Mouse (Mus musculus): ENCODE measurements around the gene Sorl1. TPM values are rescaled to one million over a fixed set of nuclear protein-coding genes. Genes with fewer than 3 reads are reported as not detected.

Sorl1 gene
- total and polyA plus RNA-seq, 3 experiments = 2.5 to 12.3 (median 6.3) TPM

DNA sequence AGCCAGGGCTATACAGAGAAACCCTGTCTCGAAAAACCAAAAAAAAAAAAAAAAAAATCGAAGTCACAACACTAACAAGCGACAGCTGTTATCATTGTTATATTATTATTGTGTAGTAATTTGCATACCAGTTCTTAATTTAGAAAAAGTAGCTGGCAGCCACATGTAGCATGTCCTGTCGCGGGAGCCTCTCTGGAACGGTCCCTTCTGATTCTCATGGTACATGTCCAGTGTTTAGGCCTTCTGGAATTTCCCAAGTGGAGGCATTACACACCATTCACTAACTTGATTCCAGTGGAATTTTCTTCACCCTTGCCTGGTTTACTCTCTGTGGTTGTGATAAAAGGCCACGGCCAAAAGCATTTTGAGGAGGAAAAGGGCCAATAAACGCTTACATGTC, 45.4 kb upstream of the Sorl1 start:
- H3K36me3 ChIP-seq (replicated peaks in 1 of 2; ENCODE audit: control insufficient read depth in 1 of 2, insufficient read depth in 1 of 2, low read length in 1 of 2) = no peaks in the 10 kb centered on the region
- no peaks in the 10 kb centered on the region for H3K4me1 ChIP-seq (ENCODE audit: control insufficient read depth in 1 of 2, insufficient read depth in 2 of 2)
- no peak overlapping the region for H3K4me2 ChIP-seq (ENCODE audit: insufficient read depth, low read depth, poor library complexity, severe bottlenecking)
- H3K27ac ChIP-seq (ENCODE audit: insufficient read depth, low read depth) = no peak overlapping the region
- H3K9ac ChIP-seq (ENCODE audit: insufficient read depth, low read depth) = no peak overlapping the region
- in situ Hi-C loops (cut with MboI; ENCODE audit: low pct_ligation_motif_present, low pct_unique_long_range_greater_than_20kb, low sequenced_read_pairs) (no loop called here), dilution Hi-C loops (cut with MboI; ENCODE audit: extremely low pct_ligation_motif_present, extremely low pct_unique_long_range_greater_than_20kb, low sequenced_read_pairs) (no loop called here)
- peaks cover 3% of the 10 kb centered on the region for H3K9me3 ChIP-seq (replicated peaks; ENCODE audit: low read length)
- DNase-seq (ENCODE audit: extremely low read depth) = no peak
- no peaks in the 10 kb centered on the region for H3K27me3 ChIP-seq (replicated peaks)
- H3K4me3 ChIP-seq (replicated peaks in 1 of 3; ENCODE audit: low read depth in 2 of 3, low read length in 2 of 3, poor library complexity in 1 of 3) = no peak overlapping the region
- H3K79me2 ChIP-seq (replicated peaks; ENCODE audit: control insufficient read depth, extremely low read depth, insufficient read depth, poor library complexity, severe bottlenecking) = no peaks in the 10 kb centered on the region
- TF ChIP-seq MAX (IDR thresholded peaks at IDR 0.05; ENCODE audit: low read length) (no peak), CHD2 (IDR thresholded peaks at IDR 0.05; ENCODE audit: low read length) (no peak), KAT2A (IDR thresholded peaks at IDR 0.05; ENCODE audit: insufficient replicate concordance, low read length) (no peak), ZC3H11A (IDR thresholded peaks at IDR 0.05; ENCODE audit: low read depth, low read length) (no peak), PAX5 (IDR thresholded peaks at IDR 0.05; ENCODE audit: low read length) (no peak), GABPA (IDR thresholded peaks at IDR 0.05; ENCODE audit: insufficient replicate concordance, low read depth, low read length) (no peak), ETS1 (conservative IDR thresholded peaks at IDR 0.05; ENCODE audit: low read depth, low read length) (no peak)

DNA sequence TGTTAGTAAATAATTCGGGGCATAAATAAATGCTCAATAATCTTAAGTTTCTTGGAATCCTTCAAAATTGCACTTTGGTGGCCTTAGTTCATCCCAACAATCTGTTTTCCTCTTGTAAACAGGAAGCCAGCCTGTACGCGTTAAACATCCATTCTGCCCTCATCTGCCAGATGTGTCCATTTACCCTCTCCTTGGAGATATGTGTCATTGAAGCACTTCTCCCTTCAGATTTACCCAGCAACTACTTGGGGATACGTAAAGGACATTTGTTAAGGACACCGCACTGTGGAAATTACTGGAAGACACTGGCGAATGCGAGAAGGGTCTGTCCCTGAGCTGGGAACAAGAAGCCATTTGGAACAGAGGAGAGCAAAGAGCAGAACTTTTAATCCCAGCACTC, 44.9 kb upstream of the Sorl1 start:
- H3K4me2 ChIP-seq (ENCODE audit: insufficient read depth, low read depth, poor library complexity, severe bottlenecking) = no peak overlapping the region
- peaks cover 3% of the 10 kb centered on the region for H3K9me3 ChIP-seq (replicated peaks; ENCODE audit: low read length)
- no peak for DNase-seq (ENCODE audit: extremely low read depth)
- H3K4me3 ChIP-seq (replicated peaks in 1 of 3; ENCODE audit: low read depth in 2 of 3, low read length in 2 of 3, poor library complexity in 1 of 3) = no peak overlapping the region
- no peaks in the 10 kb centered on the region for H3K4me1 ChIP-seq (ENCODE audit: control insufficient read depth in 1 of 2, insufficient read depth in 2 of 2)
- no peak overlapping the region for H3K27ac ChIP-seq (ENCODE audit: insufficient read depth, low read depth)
- in situ Hi-C loops (cut with MboI; ENCODE audit: low pct_ligation_motif_present, low pct_unique_long_range_greater_than_20kb, low sequenced_read_pairs) (no loop called here), dilution Hi-C loops (cut with MboI; ENCODE audit: extremely low pct_ligation_motif_present, extremely low pct_unique_long_range_greater_than_20kb, low sequenced_read_pairs) (no loop called here)
- no peaks in the 10 kb centered on the region for H3K36me3 ChIP-seq (replicated peaks in 1 of 2; ENCODE audit: control insufficient read depth in 1 of 2, insufficient read depth in 1 of 2, low read length in 1 of 2)
- no peak overlapping the region for H3K9ac ChIP-seq (ENCODE audit: insufficient read depth, low read depth)
- TF ChIP-seq POLR2AphosphoS2 (IDR thresholded peaks at IDR 0.05; ENCODE audit: low read depth, low read length) = no peak
- no peak for TF ChIP-seq MXI1 (IDR thresholded peaks at IDR 0.05; ENCODE audit: low read depth, low read length)
- TF ChIP-seq CHD2 (IDR thresholded peaks at IDR 0.05; ENCODE audit: low read length) = no peak
- no peak for TF ChIP-seq SIN3A (IDR thresholded peaks at IDR 0.05; ENCODE audit: low read length)
- no peak for TF ChIP-seq MYC (IDR thresholded peaks at IDR 0.05; ENCODE audit: low read depth, low read length)
- H3K27me3 ChIP-seq (replicated peaks) = no peaks in the 10 kb centered on the region
- H3K79me2 ChIP-seq (replicated peaks; ENCODE audit: control insufficient read depth, extremely low read depth, insufficient read depth, poor library complexity, severe bottlenecking) = no peaks in the 10 kb centered on the region

DNA sequence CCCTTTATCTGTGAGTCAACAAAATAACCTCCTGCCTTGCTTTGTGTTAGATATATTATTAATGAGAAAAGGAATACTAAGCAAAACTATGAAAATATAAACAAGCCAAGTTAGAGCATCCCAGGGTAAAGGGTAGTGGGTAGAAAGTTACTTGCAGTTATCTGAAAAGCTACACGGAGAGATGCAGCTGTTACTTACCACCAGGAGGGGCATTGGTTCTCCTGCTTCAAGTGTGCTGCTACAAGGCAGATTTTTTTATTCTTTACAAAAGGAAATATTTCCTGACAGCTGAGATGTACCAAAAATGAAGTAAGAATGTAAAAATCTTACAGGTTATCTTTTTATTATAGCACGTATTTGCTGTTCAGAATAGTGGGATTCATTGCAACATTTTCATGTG, 40.8 kb upstream of the Sorl1 start:
- in situ Hi-C loops (cut with MboI; ENCODE audit: low pct_ligation_motif_present, low pct_unique_long_range_greater_than_20kb, low sequenced_read_pairs) = no loop called here
- dilution Hi-C loops (cut with MboI; ENCODE audit: extremely low pct_ligation_motif_present, extremely low pct_unique_long_range_greater_than_20kb, low sequenced_read_pairs) = no loop called here
- H3K9me3 ChIP-seq (replicated peaks; ENCODE audit: low read length) = peaks cover 3% of the 10 kb centered on the region
- no peaks in the 10 kb centered on the region for H3K27me3 ChIP-seq (replicated peaks)
- no peaks in the 10 kb centered on the region for H3K36me3 ChIP-seq (replicated peaks in 1 of 2; ENCODE audit: control insufficient read depth in 1 of 2, insufficient read depth in 1 of 2, low read length in 1 of 2)
- TF ChIP-seq ZKSCAN1 (IDR thresholded peaks at IDR 0.05; ENCODE audit: borderline replicate concordance, low read depth, low read length) (no peak), NELFE (IDR thresholded peaks at IDR 0.05; ENCODE audit: low read depth, low read length) (no peak), ZNF384 (IDR thresholded peaks at IDR 0.05; ENCODE audit: low read depth, low read length) (no peak), GABPA (IDR thresholded peaks at IDR 0.05; ENCODE audit: insufficient replicate concordance, low read depth, low read length) (no peak), MAZ (IDR thresholded peaks at IDR 0.05; ENCODE audit: low read depth, low read length) (no peak), TBP (conservative IDR thresholded peaks at IDR 0.05; ENCODE audit: low read depth, low read length) (no peak), POLR2A (IDR thresholded peaks at IDR 0.05; ENCODE audit: low read depth, low read length) (no peak), HCFC1 (IDR thresholded peaks at IDR 0.05; ENCODE audit: low read depth, low read length) (no peak), MXI1 (IDR thresholded peaks at IDR 0.05; ENCODE audit: low read depth, low read length) (no peak), MYC (IDR thresholded peaks at IDR 0.05; ENCODE audit: low read depth, low read length) (no peak), PAX5 (IDR thresholded peaks at IDR 0.05; ENCODE audit: low read length) (no peak), SMC3 (IDR thresholded peaks at IDR 0.05; ENCODE audit: low read depth, low read length) (no peak; the same call in 1 of the 2 replicates), MAFK (IDR thresholded peaks at IDR 0.05; ENCODE audit: insufficient replicate concordance, low read length) (no peak), SIN3A (IDR thresholded peaks at IDR 0.05; ENCODE audit: low read length) (no peak)
- H3K4me2 ChIP-seq (ENCODE audit: insufficient read depth, low read depth, poor library complexity, severe bottlenecking) = no peak overlapping the region
- no peak overlapping the region for H3K27ac ChIP-seq (ENCODE audit: insufficient read depth, low read depth)
- no peaks in the 10 kb centered on the region for H3K79me2 ChIP-seq (replicated peaks; ENCODE audit: control insufficient read depth, extremely low read depth, insufficient read depth, poor library complexity, severe bottlenecking)
- no peak for DNase-seq (ENCODE audit: extremely low read depth)
- H3K4me3 ChIP-seq (replicated peaks in 1 of 3; ENCODE audit: low read depth in 2 of 3, low read length in 2 of 3, poor library complexity in 1 of 3) = no peak overlapping the region
- no peaks in the 10 kb centered on the region for H3K4me1 ChIP-seq (ENCODE audit: control insufficient read depth in 1 of 2, insufficient read depth in 2 of 2)
- no peak overlapping the region for H3K9ac ChIP-seq (ENCODE audit: insufficient read depth, low read depth)

All from CH12.LX (cell line).